Mouse (Mus musculus): ENCODE data around the gene Tmem88b. TPM values are rescaled to one million over a fixed set of nuclear protein-coding genes. Genes with fewer than 3 reads are reported as not detected.

Gene Tmem88b
- 0.16 and 0.26 TPM in 2 replicates for polyA plus RNA-seq (2015; fragmentation: Nextera tagmentation; extraction: Ambion mirVana)

- Histone ChIP-seq H3K27ac (no peak within 1 kb of the TSS), H3K36me3 (no peaks in the 10 kb centered on the region), H3K27me3 (no peaks in the 10 kb centered on the region), H3K4me1 (peaks cover 9% of the 10 kb centered on the region), H3K9ac (0 out of 2 replicates have a peak within 1 kb of the TSS, but pooled peaks have one; percentile 66), H3K4me3 (peak within 1 kb of the TSS; percentile 60), H3K9me3 (no peaks in the 10 kb centered on the region), H3K4me2 (peak within 1 kb of the TSS; percentile 89)
- ATAC-seq (ENCODE audit: borderline replicate concordance, extremely low read depth, low FRiP score, low TSS enrichment) = no peak
- 63% methylated on average over 5 of the region's 5 CpGs for WGBS
These were observed at the start of gene Tmem88b for GRCm38 (mm10) chr4:155785819-155786218. Tmem88b (minus strand) TSS chr4:155785874.

GRCm38 (mm10) chr4:155833836-155834235 lies 48.2 kb upstream of the Tmem88b start:
- Histone ChIP-seq H3K27ac (peak overlapping the region; percentile 84), H3K4me3 (no peak overlapping the region; the same call in 1 of the 2 replicates), H3K4me1 (peaks cover 49% of the 10 kb centered on the region), H3K36me3 (peaks cover 5% of the 10 kb centered on the region; the same call in 1 of the 2 replicates), H3K27me3 (no peaks in the 10 kb centered on the region), H3K4me2 (peak overlapping the region; percentile 27), H3K9me3 (no peaks in the 10 kb centered on the region), H3K9ac (no peak overlapping the region)
- peak; percentile 41 for ATAC-seq (ENCODE audit: borderline replicate concordance, extremely low read depth, low FRiP score, low TSS enrichment)
- 15% methylated on average over 2 of the region's 2 CpGs for WGBS

GRCm38 (mm10) chr4:155833234-155833633 lies 47.6 kb upstream of the Tmem88b start:
- Histone ChIP-seq H3K4me3 (peak overlapping the region; percentile 85; the same call in 1 of the 2 replicates), H3K4me1 (peaks cover 44% of the 10 kb centered on the region), H3K36me3 (peaks cover 6% of the 10 kb centered on the region; the same call in 1 of the 2 replicates), H3K27ac (0 out of 2 replicates have a peak overlapping the region, but pooled peaks have one; percentile 9), H3K27me3 (no peaks in the 10 kb centered on the region), H3K4me2 (peak overlapping the region; percentile 93; the same call in 1 of the 2 replicates), H3K9ac (no peak overlapping the region), H3K9me3 (no peaks in the 10 kb centered on the region)
- 77% methylated on average over 4 of the region's 4 CpGs for WGBS
- no peak for ATAC-seq (ENCODE audit: borderline replicate concordance, extremely low read depth, low FRiP score, low TSS enrichment)

GRCm38 (mm10) chr4:155832321-155832720 lies 46.6 kb upstream of the Tmem88b start:
- 45% methylated on average over 10 of the region's 10 CpGs for WGBS
- peak overlapping the region; percentile 78 for H3K9ac ChIP-seq
- no peak overlapping the region for H3K27ac ChIP-seq

GRCm38 (mm10) chr4:155831831-155832230 lies 46.2 kb upstream of the Tmem88b start:
- H3K9me3 ChIP-seq = no peaks in the 10 kb centered on the region
- H3K36me3 ChIP-seq = peaks cover 20% of the 10 kb centered on the region
- peak overlapping the region; percentile 78 for H3K9ac ChIP-seq
- H3K4me1 ChIP-seq = peaks cover 30% of the 10 kb centered on the region
- 1% methylated on average over 25 of the region's 25 CpGs for WGBS
- no peak; the same call in 1 of the 2 replicates for ATAC-seq (ENCODE audit: borderline replicate concordance, extremely low read depth, low FRiP score, low TSS enrichment)
- peak overlapping the region; percentile 85 for H3K4me3 ChIP-seq
- H3K27ac ChIP-seq = peak overlapping the region; percentile 92
- H3K4me2 ChIP-seq = peak overlapping the region; percentile 93
- no peaks in the 10 kb centered on the region for H3K27me3 ChIP-seq

More at GRCm38 (mm10) chr4:155832321-155832720, 46.6 kb upstream of the Tmem88b start:
- Histone ChIP-seq H3K4me1 (peaks cover 35% of the 10 kb centered on the region), H3K4me3 (peak overlapping the region; percentile 85), H3K9me3 (no peaks in the 10 kb centered on the region), H3K36me3 (peaks cover 15% of the 10 kb centered on the region), H3K4me2 (peak overlapping the region; percentile 93), H3K27me3 (no peaks in the 10 kb centered on the region)
- no peak for ATAC-seq (ENCODE audit: borderline replicate concordance, extremely low read depth, low FRiP score, low TSS enrichment)

- Histone ChIP-seq H3K9me3 (no peaks in the 10 kb centered on the region), H3K4me2 (peak within 1 kb of the TSS; percentile 93), H3K4me3 (peak within 1 kb of the TSS; percentile 85), H3K27me3 (no peaks in the 10 kb centered on the region), H3K27ac (peak within 1 kb of the TSS; percentile 92), H3K36me3 (peaks cover 25% of the 10 kb centered on the region), H3K9ac (peak within 1 kb of the TSS; percentile 78), H3K4me1 (peaks cover 28% of the 10 kb centered on the region)
- 2% methylated on average over 49 of the region's 49 CpGs for WGBS
- ATAC-seq (ENCODE audit: borderline replicate concordance, extremely low read depth, low FRiP score, low TSS enrichment) = peak; percentile 91
These were observed 45.6 kb upstream of the Tmem88b start, which contains the start of gene Aurkaip1 for GRCm38 (mm10) chr4:155831205-155831766. Aurkaip1 (plus strand) TSS chr4:155831272.

GRCm38 (mm10) chr4:155830596-155830995 lies 44.9 kb upstream of the Tmem88b start:
- WGBS = 49% methylated on average over 8 of the region's 8 CpGs
- Histone ChIP-seq H3K27ac (peak overlapping the region; percentile 92; the same call in 1 of the 2 replicates), H3K9ac (no peak overlapping the region), H3K4me1 (peaks cover 28% of the 10 kb centered on the region), H3K36me3 (peaks cover 28% of the 10 kb centered on the region), H3K27me3 (no peaks in the 10 kb centered on the region), H3K9me3 (no peaks in the 10 kb centered on the region), H3K4me3 (peak overlapping the region; percentile 85), H3K4me2 (peak overlapping the region; percentile 93)
- ATAC-seq (ENCODE audit: borderline replicate concordance, extremely low read depth, low FRiP score, low TSS enrichment) = no peak

- no peak for ATAC-seq (ENCODE audit: borderline replicate concordance, extremely low read depth, low FRiP score, low TSS enrichment)
- no peaks in the 10 kb centered on the region for H3K9me3 ChIP-seq
- no peak overlapping the region for H3K27ac ChIP-seq
- H3K36me3 ChIP-seq = peaks cover 35% of the 10 kb centered on the region
- no peak overlapping the region for H3K4me2 ChIP-seq
- no peak overlapping the region for H3K9ac ChIP-seq
- WGBS = 89% methylated on average over 4 of the region's 4 CpGs
- H3K4me1 ChIP-seq = peaks cover 28% of the 10 kb centered on the region
- H3K27me3 ChIP-seq = no peaks in the 10 kb centered on the region
- no peak overlapping the region for H3K4me3 ChIP-seq
These were observed 44.2 kb upstream of the Tmem88b start for GRCm38 (mm10) chr4:155829866-155830265.

- 96% methylated on average over 16 of the region's 16 CpGs for WGBS
- no peak for ATAC-seq (ENCODE audit: borderline replicate concordance, extremely low read depth, low FRiP score, low TSS enrichment)
- Histone ChIP-seq H3K4me2 (no peak overlapping the region), H3K9ac (no peak overlapping the region), H3K27ac (no peak overlapping the region), H3K4me3 (no peak overlapping the region), H3K9me3 (no peaks in the 10 kb centered on the region), H3K4me1 (no peaks in the 10 kb centered on the region), H3K27me3 (no peaks in the 10 kb centered on the region), H3K36me3 (peaks cover 92% of the 10 kb centered on the region)
These were observed 37.8 kb upstream of the Tmem88b start for GRCm38 (mm10) chr4:155823443-155823842.

- no peak overlapping the region for H3K9ac ChIP-seq
- no peaks in the 10 kb centered on the region for H3K4me1 ChIP-seq
- no peak for ATAC-seq (ENCODE audit: borderline replicate concordance, extremely low read depth, low FRiP score, low TSS enrichment)
- peaks cover 94% of the 10 kb centered on the region for H3K36me3 ChIP-seq
- 72% methylated on average over 7 of the region's 7 CpGs for WGBS
- no peak overlapping the region for H3K27ac ChIP-seq
- no peaks in the 10 kb centered on the region for H3K27me3 ChIP-seq
- H3K4me2 ChIP-seq = no peak overlapping the region
- H3K9me3 ChIP-seq = no peaks in the 10 kb centered on the region
- H3K4me3 ChIP-seq = no peak overlapping the region
These were observed 35.4 kb upstream of the Tmem88b start for GRCm38 (mm10) chr4:155821025-155821424.

- no peaks in the 10 kb centered on the region for H3K27me3 ChIP-seq
- no peak for ATAC-seq (ENCODE audit: borderline replicate concordance, extremely low read depth, low FRiP score, low TSS enrichment)
- no peak overlapping the region for H3K4me2 ChIP-seq
- no peak overlapping the region for H3K4me3 ChIP-seq
- H3K36me3 ChIP-seq = peaks cover 82% of the 10 kb centered on the region
- no peak overlapping the region for H3K9ac ChIP-seq
- H3K4me1 ChIP-seq = peaks cover 18% of the 10 kb centered on the region
- 83% methylated on average over 4 of the region's 4 CpGs for WGBS
- no peaks in the 10 kb centered on the region for H3K9me3 ChIP-seq
- no peak overlapping the region for H3K27ac ChIP-seq
These were observed 31.9 kb upstream of the Tmem88b start for GRCm38 (mm10) chr4:155817533-155817932.

GRCm38 (mm10) chr4:155812665-155813181 lies 27.0 kb upstream of the Tmem88b start:
- WGBS = under 1% methylated on average over 49 of the region's 49 CpGs
- Histone ChIP-seq H3K9ac (peak overlapping the region; percentile 97), H3K27me3 (no peaks in the 10 kb centered on the region), H3K36me3 (peaks cover 67% of the 10 kb centered on the region), H3K4me1 (peaks cover 25% of the 10 kb centered on the region), H3K4me3 (peak overlapping the region; percentile 91), H3K9me3 (no peaks in the 10 kb centered on the region), H3K4me2 (peak overlapping the region; percentile 62), H3K27ac (peak overlapping the region; percentile 87)
- ATAC-seq (ENCODE audit: borderline replicate concordance, extremely low read depth, low FRiP score, low TSS enrichment) = peak; percentile 24; the same call in 1 of the 2 replicates

Data from lung, embryonic 15.5 days (tissue).